Mouse (Mus musculus): ENCODE measurements around the gene Gm10318. TPM values are rescaled to one million over a fixed set of nuclear protein-coding genes. Genes with fewer than 3 reads are reported as not detected.

Gene Gm10318
- total RNA-seq, 4 experiments from 2014 or later: not detected

DNA sequence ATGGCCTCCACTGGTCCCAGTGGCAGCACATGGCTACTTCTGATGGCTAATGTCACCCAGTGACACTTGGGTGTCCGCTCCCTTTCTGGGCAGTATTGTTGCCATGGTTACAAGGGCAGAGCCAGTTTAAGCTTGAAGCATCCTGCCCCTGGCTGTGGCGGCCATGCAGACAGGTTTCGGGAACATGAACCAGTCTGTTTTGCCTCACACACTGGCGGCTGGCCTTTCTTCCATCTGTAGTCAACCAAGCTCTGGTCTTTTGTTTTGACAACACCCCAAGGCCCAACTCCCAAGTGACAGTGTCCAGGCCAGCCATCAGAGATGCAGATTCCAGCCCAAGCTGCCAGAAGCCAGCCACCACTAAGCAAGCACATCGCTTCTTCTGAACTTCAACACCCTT, 42.9 kb downstream of the Gm10318 start:
- no peak for DNase-seq

DNA sequence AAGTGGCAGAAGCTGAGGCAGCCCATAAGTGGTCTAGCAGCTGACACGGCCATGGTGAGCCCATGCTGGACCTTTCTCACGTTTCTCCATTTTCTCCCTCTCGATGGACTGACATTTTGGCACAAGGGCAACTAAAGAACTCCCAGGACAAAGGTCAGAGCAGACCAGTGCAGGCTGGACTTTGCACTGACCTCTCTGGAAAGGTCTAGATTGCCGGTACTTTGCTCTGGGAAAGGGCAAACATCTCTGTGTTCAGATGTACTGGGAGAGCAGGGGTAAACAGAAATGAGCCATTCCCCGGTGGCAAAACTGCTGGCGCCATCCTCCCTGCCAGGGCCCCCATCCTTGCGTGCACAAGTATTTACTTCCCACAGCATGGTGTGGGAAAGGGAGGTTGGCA, 47.5 kb downstream of the Gm10318 start:
- no peak for DNase-seq

DNA sequence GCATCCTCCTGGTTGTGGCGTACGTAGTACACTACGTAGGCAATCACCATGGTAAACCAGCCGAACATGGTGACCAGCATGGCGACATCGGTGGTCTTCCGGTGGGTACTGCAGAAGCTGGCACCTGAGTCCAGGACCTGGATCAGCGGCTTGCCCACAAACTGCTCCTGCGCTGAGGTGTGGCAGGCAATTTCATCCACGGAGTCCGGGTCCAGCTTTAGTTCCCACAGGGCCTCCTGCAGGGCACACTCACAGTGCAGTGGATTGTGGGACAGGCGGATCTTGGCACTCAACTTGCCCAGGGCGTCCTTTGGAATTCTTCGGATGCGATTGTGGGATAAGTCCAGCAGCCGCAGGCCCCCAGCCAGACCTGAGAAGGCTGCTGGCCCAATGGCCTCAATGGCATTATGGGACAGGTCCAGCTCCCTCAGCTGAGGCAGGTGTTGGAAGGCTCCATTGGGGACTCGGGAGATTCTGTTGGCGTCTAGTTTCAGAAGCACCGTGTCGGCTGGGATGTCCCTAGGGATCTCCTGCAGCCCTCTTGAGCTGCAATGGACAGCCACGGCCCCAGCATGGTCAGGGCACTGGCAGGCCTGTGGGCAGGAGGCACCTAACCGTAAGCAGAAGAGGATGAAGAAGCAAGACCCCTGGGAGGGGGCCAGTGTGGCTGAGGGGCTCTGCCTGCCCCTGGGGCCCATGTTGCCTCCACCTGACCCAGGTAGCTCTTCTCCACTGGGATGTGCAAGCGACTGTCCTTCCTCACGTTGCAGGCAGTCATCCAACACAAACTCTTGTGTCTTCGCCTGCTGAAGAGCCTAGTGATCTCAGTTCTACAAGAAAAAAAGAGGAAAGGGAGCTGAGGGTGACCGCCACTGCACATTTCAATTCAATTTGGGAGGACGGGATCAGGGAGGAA, 48.5 kb downstream of the Gm10318 start:
- no peak for DNase-seq

DNA sequence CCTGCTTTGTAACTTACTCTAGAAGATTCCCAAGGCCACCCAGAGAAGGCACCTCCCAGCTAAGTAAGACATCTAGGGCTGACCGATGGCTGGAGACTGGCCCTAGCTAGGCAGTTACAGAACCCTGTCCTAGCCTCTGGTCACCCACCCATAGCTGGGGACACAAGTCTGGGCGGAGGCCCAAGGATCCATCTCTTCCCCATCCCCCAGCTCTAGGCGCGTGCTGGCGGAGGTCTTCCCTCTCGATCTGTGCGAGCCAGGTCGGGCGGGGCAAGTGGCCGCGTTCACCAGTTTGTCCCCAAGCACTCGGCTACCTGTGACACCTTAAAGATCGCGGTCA, 49.2 kb downstream of the Gm10318 start:
- DNase-seq: peak; percentile 19

DNA sequence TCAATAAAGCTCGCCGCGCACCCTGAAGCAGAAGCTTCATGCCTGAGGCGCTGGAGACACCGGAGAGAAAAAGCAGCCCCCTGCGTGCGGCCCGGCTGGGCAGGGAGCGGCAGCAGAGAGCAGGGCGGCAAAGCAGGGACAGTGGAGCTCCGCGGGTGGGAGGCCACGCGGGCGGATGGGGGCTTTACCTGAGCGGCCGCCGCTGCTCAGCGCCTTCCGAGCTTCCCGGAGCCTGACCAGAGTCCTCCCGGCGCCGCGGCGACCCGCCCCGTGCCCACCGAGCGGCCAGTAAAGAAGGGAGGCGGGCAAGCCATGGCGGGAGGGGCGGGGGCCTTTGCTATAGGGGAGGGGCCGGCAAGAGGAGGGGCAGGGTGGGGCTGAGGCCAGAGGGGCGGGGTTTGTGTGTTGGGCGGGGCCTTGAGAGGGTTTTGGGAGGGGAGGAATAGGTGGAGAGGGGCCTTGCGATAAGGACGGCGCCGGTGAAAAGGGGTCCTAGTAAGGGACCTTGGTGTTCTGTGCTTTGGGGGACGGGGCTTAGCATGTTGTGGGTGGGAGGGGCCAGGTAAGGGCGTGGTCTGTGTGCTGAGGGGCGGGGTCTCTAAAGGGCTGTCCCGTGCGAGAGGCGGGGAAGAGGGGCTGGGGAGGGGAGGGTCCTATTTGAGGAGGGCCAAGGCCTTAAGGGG, 49.7 kb downstream of the Gm10318 start, which contains the start of gene Lrrc3:
Gene Lrrc3 (minus strand): TSS at position 326 of the 683 bp plus-strand sequence.
- DNase-seq: peak; percentile 25

DNA sequence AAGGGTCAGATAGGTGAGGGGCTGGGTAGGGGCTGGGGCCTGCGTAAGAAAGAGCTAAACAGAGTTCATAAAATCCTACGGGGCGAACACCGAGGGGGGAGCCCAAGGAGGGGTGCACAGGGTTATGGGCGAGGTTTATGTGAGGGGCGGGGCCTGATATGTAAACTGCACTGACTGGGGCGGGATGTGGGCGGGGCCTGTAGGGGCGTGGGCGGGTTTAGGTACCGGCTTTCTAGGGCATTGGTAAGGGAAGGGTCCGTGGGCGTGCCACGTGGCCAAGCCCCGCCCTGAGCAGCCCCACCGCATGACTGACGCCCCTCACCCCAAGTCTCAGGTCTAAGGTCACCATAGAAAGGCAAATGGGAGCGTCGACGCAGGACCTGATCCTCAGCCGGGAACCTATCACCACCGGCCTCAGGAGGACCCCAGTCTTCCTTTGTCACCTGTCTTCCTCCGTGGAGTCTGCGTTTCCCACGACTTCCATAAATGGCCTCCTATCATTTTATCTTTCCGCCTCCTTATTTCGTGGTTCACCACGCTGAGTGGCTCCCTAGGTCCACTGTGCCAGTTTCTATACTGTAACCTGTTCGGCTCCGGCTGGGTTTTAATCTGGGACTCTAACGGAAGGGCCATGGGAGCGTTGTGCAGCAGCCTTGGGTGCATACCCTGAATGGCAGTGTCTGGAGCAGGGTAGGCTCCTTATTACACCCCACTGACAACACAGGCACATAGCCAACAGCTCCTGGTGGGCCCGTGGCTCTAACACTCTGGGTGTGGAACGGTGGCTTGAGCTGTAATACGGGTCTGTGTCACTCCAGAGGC, 50.4 kb downstream of the Gm10318 start:
- DNase-seq: no peak

Other genes with a start within 250 kb of the Gm10318 start
- gene Sumo3, start 246.8 kb upstream of the Gm10318 start, total RNA-seq (2022): 100 to 1,000 TPM in 3 of 4 experiments, 10 to 100 TPM in 1; 98.9 to 125 (median 115) TPM
- 10 to 100 TPM; 15.2 to 24.8 (median 18.1) TPM for gene Gm49325, start 246.7 kb upstream of the Gm10318 start, total RNA-seq (2022)
- gene Ube2g2, start 230.6 kb upstream of the Gm10318 start, total RNA-seq (2022): 10 to 100 TPM; 46.0 to 63.0 (median 53.7) TPM
- gene Tspear, start 166.3 kb upstream of the Gm10318 start, total RNA-seq (2022): 1 to 10 TPM in 1 of 4 experiments, under 1 TPM in 3; 0.15 to 1.4 (median 0.81) TPM
- gene Gm19402, start 162.1 kb upstream of the Gm10318 start, total RNA-seq (2022): not detected
- not detected for gene Gm9508, start 155.6 kb upstream of the Gm10318 start, total RNA-seq (2022)
- not detected for gene Gm10272, start 146.2 kb upstream of the Gm10318 start, total RNA-seq (2022)
- gene Gm10024, start 141.4 kb upstream of the Gm10318 start, total RNA-seq (2022): not detected
- not detected for gene Gm10142, start 137.1 kb upstream of the Gm10318 start, total RNA-seq (2022)
- not detected for gene Krtap12-1, start 132.3 kb upstream of the Gm10318 start, total RNA-seq (2022)
- gene Gm10100, start 126.4 kb upstream of the Gm10318 start, total RNA-seq (2022): not detected
- not detected for gene Gm18596, start 110.2 kb upstream of the Gm10318 start, total RNA-seq (2022)
- not detected for gene Gm9736, start 101.5 kb upstream of the Gm10318 start, total RNA-seq (2022)
- gene Gm3233, start 93.2 kb upstream of the Gm10318 start, total RNA-seq (2022): not detected
- not detected for gene Gm3238, start 81.5 kb upstream of the Gm10318 start, total RNA-seq (2022)
- not detected for gene Gm7138, start 75.9 kb upstream of the Gm10318 start, total RNA-seq (2022)
- not detected for gene Gm3250, start 70.3 kb upstream of the Gm10318 start, total RNA-seq (2022)
- gene Gm7137, start 64.7 kb upstream of the Gm10318 start, total RNA-seq (2022): not detected
- not detected for gene Gm9639, start 57.8 kb upstream of the Gm10318 start, total RNA-seq (2022)
- gene Gm19668, start 53.7 kb upstream of the Gm10318 start, total RNA-seq (2022): not detected
- not detected for gene Gm9507, start 41.0 kb upstream of the Gm10318 start, total RNA-seq (2022)
- gene Gm2696, start 38.2 kb upstream of the Gm10318 start, total RNA-seq (2022): not detected
- gene Krtap10-4, start 25.8 kb upstream of the Gm10318 start, total RNA-seq (2022): not detected
- not detected for gene Krtap10-10, start 16.9 kb upstream of the Gm10318 start, total RNA-seq (2022)
- gene Gm36176, start 6.1 kb upstream of the Gm10318 start, total RNA-seq (2022): not detected
- gene Gm3285, start 9.1 kb downstream of the Gm10318 start, total RNA-seq (2022): not detected
- gene Lrrc3, start 49.7 kb downstream of the Gm10318 start, total RNA-seq (2022): 10 to 100 TPM in 1 of 4 experiments, 1 to 10 TPM in 3; 5.5 to 10.8 (median 7.3) TPM
- 10 to 100 TPM in 2 of 4 experiments, 1 to 10 TPM in 2; 2.2 to 10.4 (median 7.6) TPM for gene Trpm2, start 117.7 kb downstream of the Gm10318 start, total RNA-seq (2022)
- 10 to 100 TPM; 18.8 to 41.2 (median 28.6) TPM for gene 1810043G02Rik, start 125.7 kb downstream of the Gm10318 start, total RNA-seq (2022)
- gene Pfkl, start 157.2 kb downstream of the Gm10318 start, total RNA-seq (2022): 100 to 1,000 TPM in 1 of 4 experiments, 10 to 100 TPM in 3; 79.7 to 108 (median 89.6) TPM
- 10 to 100 TPM in 3 of 4 experiments, 1 to 10 TPM in 1; 4.3 to 41.2 (median 20.8) TPM for gene Dnmt3l, start 189.1 kb downstream of the Gm10318 start, total RNA-seq (2022)
- gene Aire, start 190.8 kb downstream of the Gm10318 start, total RNA-seq (2022): not detected
- 10 to 100 TPM; 17.7 to 20.6 (median 18.7) TPM for gene Icosl, start 216.4 kb downstream of the Gm10318 start, total RNA-seq (2022)